Mouse (Mus musculus) stomach, adult 2 months (tissue): ENCODE measurements around the gene Trappc5. TPM values are rescaled to one million over a fixed set of nuclear protein-coding genes. Genes with fewer than 3 reads are reported as not detected.

ENCODE experiments used
- polyA plus RNA-seq: library from polyadenylated mRNA; depleted of rRNA; stranded (reverse); fragments of >200 nt; gene quantifications from 2 replicates; pipeline ENCODE4 v1.2.3, GENCODE M21; 2012; rRNA removed

Trappc5 gene
- 14.4 and 24.6 TPM in 2 replicates for polyA plus RNA-seq

GRCm38 (mm10) chr8:3676131-3676992 is at the start of gene Trappc5:
Trappc5 (plus strand) TSS chr8:3676299.

GRCm38 (mm10) chr8:3630647-3631477 is 45.2 kb upstream of the Trappc5 start, which contains the start of gene Stxbp2:
Stxbp2 (plus strand) TSS chr8:3630955.

GRCm38 (mm10) chr8:3655526-3655925 is 20.6 kb upstream of the Trappc5 start, which contains the start of gene Retn:
Retn (plus strand) TSS chr8:3655770.

GRCm38 (mm10) chr8:3665507-3665906 is 10.6 kb upstream of the Trappc5 start, which contains the start of gene Mcemp1:
Mcemp1 (plus strand) TSS chr8:3665754.

GRCm38 (mm10) chr8:3671980-3672491 is 4.1 kb upstream of the Trappc5 start, which contains the start of gene Fcor:
Fcor (minus strand) TSS chr8:3672362.

GRCm38 (mm10) chr8:3694121-3694520 is 18.0 kb downstream of the Trappc5 start, which contains the start of gene Fcer2a:
Fcer2a (minus strand) TSS chr8:3694175.

GRCm38 (mm10) chr8:3720551-3720950 is 44.5 kb downstream of the Trappc5 start, which contains the start of gene Clec4g:
Clec4g (minus strand) TSS chr8:3720651.

Other genes starting within 250 kb of the Trappc5 start
- gene Pex11g, start 208.6 kb upstream of the Trappc5 start, polyA plus RNA-seq: 7.2 and 10.4 TPM in 2 replicates
- gene Tex45, start 205.4 kb upstream of the Trappc5 start, polyA plus RNA-seq: 0.04 and 0.67 TPM in 2 replicates
- gene Zfp358, start 183.2 kb upstream of the Trappc5 start, polyA plus RNA-seq: 25.1 and 33.9 TPM in 2 replicates
- 245 and 262 TPM in 2 replicates for gene Mcoln1, start 175.8 kb upstream of the Trappc5 start, polyA plus RNA-seq
- gene Pnpla6, start 160.9 kb upstream of the Trappc5 start, polyA plus RNA-seq: 24.4 and 27.9 TPM in 2 replicates
- 0.10 TPM in 1 of 2 replicates, not detected in the other for gene C330021F23Rik, start 108.3 kb upstream of the Trappc5 start, polyA plus RNA-seq
- 68.5 and 86.0 TPM in 2 replicates for gene Camsap3, start 89.0 kb upstream of the Trappc5 start, polyA plus RNA-seq
- 19.5 and 20.3 TPM in 2 replicates for gene Xab2, start 55.0 kb upstream of the Trappc5 start, polyA plus RNA-seq
- gene Pet100, start 54.8 kb upstream of the Trappc5 start, polyA plus RNA-seq: 2.4 and 3.1 TPM in 2 replicates
- gene Pcp2, start 50.8 kb upstream of the Trappc5 start, polyA plus RNA-seq: not detected in 2 replicates
- gene Stxbp2, start 45.3 kb upstream of the Trappc5 start, polyA plus RNA-seq: 140 and 167 TPM in 2 replicates
- gene Retn, start 20.5 kb upstream of the Trappc5 start, polyA plus RNA-seq: 0.47 and 2.3 TPM in 2 replicates
- not detected in 2 replicates for gene Mcemp1, start 10.5 kb upstream of the Trappc5 start, polyA plus RNA-seq
- gene Fcor, start 3.9 kb upstream of the Trappc5 start, polyA plus RNA-seq: 0.49 and 1.4 TPM in 2 replicates
- 0.03 and 0.15 TPM in 2 replicates for gene Fcer2a, start 17.9 kb downstream of the Trappc5 start, polyA plus RNA-seq
- gene Clec4g, start 44.4 kb downstream of the Trappc5 start, polyA plus RNA-seq: 0.08 TPM in 1 of 2 replicates, not detected in the other
- gene Cd209a, start 72.7 kb downstream of the Trappc5 start, polyA plus RNA-seq: 0.23 TPM in 1 of 2 replicates, not detected in the other
- 0.03 TPM in 2 replicates for gene Cd209e, start 178.0 kb downstream of the Trappc5 start, polyA plus RNA-seq
- gene Cd209d, start 202.3 kb downstream of the Trappc5 start, polyA plus RNA-seq: 0.11 and 0.37 TPM in 2 replicates